Mouse (Mus musculus) intestine, embryonic 15.5 days (tissue): ENCODE data around the gene Bloc1s6. TPM values are rescaled to one million over a fixed set of nuclear protein-coding genes. Genes with fewer than 3 reads are reported as not detected.

ENCODE experiments used
- ATAC-seq: fragments of 200-750 bp; cut with Nextera tagmentation; 2 replicates; pipeline ENCODE4 v1.8.0; 2017; ENCODE audit warnings: moderate TSS enrichment, moderate library complexity
- H3K27ac ChIP-seq: fragments of 300-500 bp; sonication (generic); 2 replicates; pipeline ENCODE4 v1.5.1; 2015; ENCODE audit warnings: mild to moderate bottlenecking, inconsistent platforms
- H3K27me3 ChIP-seq: fragments of 300-500 bp; sonication (generic); replicated peaks from 2 replicates; pipeline ENCODE4 v1.6.1; 2015; ENCODE audit warnings: inconsistent platforms
- H3K36me3 ChIP-seq: fragments of 300-500 bp; sonication (generic); 2 replicates; pipeline ENCODE4 v1.6.1; 2015; ENCODE audit warnings: inconsistent platforms
- H3K4me1 ChIP-seq: fragments of 300-500 bp; sonication (generic); replicated peaks from 2 replicates; pipeline ENCODE4 v1.6.1; 2015; ENCODE audit warnings: inconsistent platforms
- H3K4me2 ChIP-seq: fragments of 300-500 bp; sonication (generic); replicated peaks from 2 replicates; pipeline ENCODE4 v1.6.1; 2015; ENCODE audit warnings: mild to moderate bottlenecking, inconsistent platforms
- H3K4me3 ChIP-seq: fragments of 300-500 bp; sonication (generic); replicated peaks from 2 replicates; pipeline ENCODE4 v1.5.1; 2015; ENCODE audit warnings: inconsistent platforms
- H3K9ac ChIP-seq: fragments of 300-500 bp; sonication (generic); 2 replicates; pipeline ENCODE4 v1.6.1; 2015; ENCODE audit warnings: inconsistent platforms
- H3K9me3 ChIP-seq: fragments of 300-500 bp; sonication (generic); 2 replicates; pipeline ENCODE4 v1.6.1; 2016; ENCODE audit warnings: inconsistent platforms
- WGBS: fragments of 180-500 bp; shearing (Covaris S2); methylation state at CpG from one replicate; pipeline ENCODE4 v1.1.7; 2015; 5-methylcytosine and 5-hydroxymethylcytosine counted together
- polyA plus RNA-seq: library from polyadenylated mRNA; unstranded; fragments of >200 nt; fragmentation: Nextera tagmentation; extraction: Ambion mirVana; gene quantifications from 2 replicates; pipeline ENCODE4 v1.2.1, GENCODE M21; 2015

Gene Bloc1s6
- polyA plus RNA-seq, 1 experiment from 2014 or later = 46.9 TPM

DNA sequence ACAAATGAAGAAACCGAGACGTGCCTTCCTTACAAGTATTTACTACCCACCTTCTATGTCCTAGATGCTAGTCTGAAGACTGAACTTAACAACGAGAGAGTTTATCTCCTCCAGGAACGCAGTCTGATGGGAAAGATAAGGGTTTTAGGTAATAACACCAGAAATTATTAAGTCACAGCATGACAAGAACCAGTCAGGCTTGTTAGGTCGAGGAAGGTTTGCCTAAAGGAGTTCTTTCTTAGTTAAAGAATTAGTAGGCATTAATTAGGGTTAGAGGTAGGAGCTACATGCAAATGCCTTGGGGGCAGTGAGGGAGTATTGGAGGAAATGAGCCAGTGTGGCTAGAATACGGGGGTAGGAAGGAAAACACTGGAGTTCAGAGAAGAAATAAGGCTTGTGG lies 51.4 kb downstream of the Bloc1s6 start:
- 0 out of 2 replicates have a peak, but pooled peaks cover 2% of the 10 kb centered on the region for H3K4me1 ChIP-seq
- H3K27ac ChIP-seq = no peak overlapping the region
- no peaks in the 10 kb centered on the region for H3K36me3 ChIP-seq
- no peaks in the 10 kb centered on the region for H3K27me3 ChIP-seq
- no peak for ATAC-seq
- 66% methylated on average over 6 of the region's 6 CpGs for WGBS
- no peaks in the 10 kb centered on the region for H3K9me3 ChIP-seq
- H3K9ac ChIP-seq = no peak overlapping the region
- H3K4me3 ChIP-seq = no peak overlapping the region
- H3K4me2 ChIP-seq = no peak overlapping the region

Other genes starting within 250 kb of the Bloc1s6 start
- gene Gatm, start 127.2 kb upstream of the Bloc1s6 start, polyA plus RNA-seq = 18.9 and 23.9 TPM in 2 replicates
- 7.1 and 7.3 TPM in 2 replicates for gene AA467197, start 101.5 kb upstream of the Bloc1s6 start, polyA plus RNA-seq
- 10.2 and 10.8 TPM in 2 replicates for gene Slc30a4, start 35.8 kb upstream of the Bloc1s6 start, polyA plus RNA-seq
- gene Sqor, start 26.7 kb downstream of the Bloc1s6 start, polyA plus RNA-seq = 25.7 and 27.3 TPM in 2 replicates